Mouse (Mus musculus): ENCODE data around the gene Mast4. TPM values are rescaled to one million over a fixed set of nuclear protein-coding genes. Genes with fewer than 3 reads are reported as not detected.

Mast4 gene
- polyA plus RNA-seq, 1 experiment from 2014 or later, result 0.36 TPM

DNA sequence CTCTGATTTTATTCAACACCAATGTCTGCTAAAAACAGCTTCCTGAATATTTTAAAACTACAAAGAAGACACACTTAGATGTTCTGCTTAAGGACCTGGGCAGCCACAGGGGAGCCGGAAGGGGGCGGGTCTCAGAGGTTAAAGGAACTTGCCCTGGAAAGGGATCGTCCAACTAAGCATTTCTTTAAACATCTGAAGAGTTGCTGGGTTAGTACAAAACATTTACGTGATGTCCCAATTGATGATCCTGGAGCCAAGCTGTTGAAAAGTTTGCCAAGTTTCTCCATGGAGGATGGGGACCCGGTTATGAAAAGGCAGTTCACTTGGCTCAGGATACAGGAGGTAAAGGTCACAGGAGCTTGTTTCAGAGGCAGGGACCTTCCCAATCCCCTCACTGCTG, 48.5 kb downstream of the Mast4 start:
- 95% methylated on average over 5 of the region's 5 CpGs for WGBS (ENCODE audit: missing documents)
- Histone ChIP-seq H3K79me2 (ENCODE audit: inconsistent target) (no peaks in the 10 kb centered on the region), H3K36me3 (ENCODE audit: inconsistent target) (no peaks in the 10 kb centered on the region), H3K4me3 (ENCODE audit: inconsistent target) (no peak overlapping the region), H3K27ac (no peak overlapping the region)

DNA sequence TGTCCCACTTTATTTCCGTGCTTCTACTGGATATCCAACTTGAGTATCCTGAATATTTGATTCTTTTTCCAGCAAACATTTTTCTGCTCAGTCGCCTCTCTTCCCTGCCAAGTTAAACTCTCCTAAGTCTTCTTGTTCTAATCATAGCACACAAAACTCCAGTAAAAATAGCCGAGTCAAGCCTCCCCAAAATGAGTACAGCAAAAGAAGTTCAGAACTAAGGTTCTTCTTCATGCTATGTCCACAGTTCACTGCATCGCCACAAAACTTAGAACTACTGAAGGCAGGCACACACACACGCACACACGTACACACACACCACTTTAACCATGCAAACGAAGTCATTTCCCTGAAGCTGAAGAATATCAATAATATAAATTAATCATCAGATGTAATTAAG, 49.3 kb downstream of the Mast4 start:
- Histone ChIP-seq H3K27ac (no peak overlapping the region), H3K36me3 (ENCODE audit: inconsistent target) (no peaks in the 10 kb centered on the region), H3K4me3 (ENCODE audit: inconsistent target) (no peak overlapping the region), H3K79me2 (ENCODE audit: inconsistent target) (no peaks in the 10 kb centered on the region)
- 93% methylated on average over 7 of the region's 7 CpGs for WGBS (ENCODE audit: missing documents)

DNA sequence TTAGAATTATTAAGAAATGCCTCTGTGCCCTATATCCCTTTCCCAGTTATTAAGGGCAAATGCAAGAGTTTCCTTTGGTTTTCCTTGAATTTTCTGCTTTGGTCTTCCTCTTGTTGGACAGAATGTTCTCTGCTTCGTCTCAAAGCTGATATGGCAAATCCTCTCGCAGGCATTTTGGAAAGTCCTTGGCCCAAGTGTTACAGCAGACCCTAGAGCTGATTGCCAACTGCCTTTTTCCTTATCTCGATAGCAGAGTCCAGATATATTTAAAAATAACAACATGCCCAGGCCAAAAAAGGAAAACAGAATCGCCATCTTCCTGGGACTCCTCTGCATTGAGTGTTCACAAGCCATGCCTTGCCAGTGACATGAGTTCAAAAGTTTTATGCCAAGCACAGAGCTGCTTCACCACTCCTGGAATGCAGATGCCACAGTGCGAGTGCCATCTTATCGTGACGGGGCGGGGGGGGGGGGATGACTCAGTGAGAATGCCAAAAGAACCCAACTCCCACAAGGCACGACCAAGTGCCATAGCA, 63.4 kb downstream of the Mast4 start:
- no peak overlapping the region for H3K4me3 ChIP-seq (ENCODE audit: inconsistent target)
- H3K27ac ChIP-seq, result no peak overlapping the region
- H3K79me2 ChIP-seq (ENCODE audit: inconsistent target), result no peaks in the 10 kb centered on the region
- H3K36me3 ChIP-seq (ENCODE audit: inconsistent target), result no peaks in the 10 kb centered on the region
- WGBS (ENCODE audit: missing documents), result 83% methylated on average over 9 of the region's 9 CpGs

DNA sequence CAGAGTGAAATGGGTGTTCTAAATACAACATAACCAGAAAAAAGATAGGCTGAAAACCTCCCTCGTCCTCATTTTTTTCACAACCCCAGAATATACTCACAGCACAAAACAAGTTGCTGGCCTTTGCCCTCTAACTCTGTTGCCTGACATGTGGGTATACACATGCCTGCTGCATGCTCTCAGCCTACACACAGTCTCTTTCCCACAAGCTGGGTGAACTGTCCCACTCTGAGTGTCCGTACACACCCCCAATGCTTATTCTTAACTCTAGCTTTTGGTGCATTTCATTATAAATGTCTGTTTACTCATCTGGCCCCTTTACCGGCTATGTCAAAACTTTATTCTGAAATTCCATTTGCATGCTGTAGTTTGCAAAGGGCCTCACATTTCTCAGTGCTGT, 71.6 kb downstream of the Mast4 start:
- Histone ChIP-seq H3K27ac (no peak overlapping the region), H3K4me3 (ENCODE audit: inconsistent target) (no peak overlapping the region), H3K36me3 (ENCODE audit: inconsistent target) (no peaks in the 10 kb centered on the region), H3K79me2 (ENCODE audit: inconsistent target) (no peaks in the 10 kb centered on the region)
- 85% methylated on average over 3 of the region's 3 CpGs for WGBS (ENCODE audit: missing documents)

DNA sequence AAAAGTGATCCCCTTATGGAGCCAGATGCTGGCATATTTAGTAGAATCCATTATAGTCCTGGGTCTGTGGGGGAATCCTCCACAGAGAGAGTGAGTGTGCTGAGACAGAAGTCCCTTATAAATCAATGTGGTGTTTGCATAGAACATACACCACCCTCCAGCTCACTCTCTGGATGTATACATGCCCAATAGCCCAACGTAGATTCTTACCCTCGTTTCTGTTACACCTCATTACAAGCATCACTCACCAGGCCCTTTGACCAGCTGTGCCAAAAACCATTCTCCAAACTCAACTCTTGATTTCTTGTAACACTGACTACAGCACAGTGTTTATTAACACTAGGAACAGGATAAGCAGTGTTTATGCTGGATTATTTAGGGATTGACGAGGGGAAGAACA, 72.2 kb downstream of the Mast4 start:
- WGBS (ENCODE audit: missing documents), result 97% methylated on average over 3 of the region's 3 CpGs
- no peak overlapping the region for H3K4me3 ChIP-seq (ENCODE audit: inconsistent target)
- no peak overlapping the region for H3K27ac ChIP-seq
- no peaks in the 10 kb centered on the region for H3K79me2 ChIP-seq (ENCODE audit: inconsistent target)
- no peaks in the 10 kb centered on the region for H3K36me3 ChIP-seq (ENCODE audit: inconsistent target)

DNA sequence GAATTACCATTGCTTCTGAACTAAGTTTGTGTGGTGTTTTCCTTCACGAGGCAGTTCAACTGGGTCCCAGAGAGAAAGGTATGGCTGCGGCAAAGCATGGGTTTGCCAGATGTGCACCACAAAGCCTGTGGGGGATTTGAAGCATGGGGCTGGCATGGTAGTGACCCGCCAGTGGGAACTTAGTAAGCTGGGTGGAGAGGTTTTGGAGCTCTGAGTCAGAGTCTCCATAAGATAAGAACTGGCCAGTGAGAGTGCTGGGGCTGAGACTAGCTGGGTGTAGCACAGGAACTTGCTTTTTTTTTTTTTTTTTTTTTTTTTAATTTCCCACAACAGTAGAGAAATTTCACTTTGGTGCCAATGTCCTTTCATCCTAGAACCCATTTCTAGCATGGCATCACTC, 73.9 kb downstream of the Mast4 start:
- Histone ChIP-seq H3K79me2 (ENCODE audit: inconsistent target) (no peaks in the 10 kb centered on the region), H3K27ac (no peak overlapping the region), H3K36me3 (ENCODE audit: inconsistent target) (no peaks in the 10 kb centered on the region), H3K4me3 (ENCODE audit: inconsistent target) (no peak overlapping the region)
- WGBS (ENCODE audit: missing documents), result 90% methylated on average over 3 of the region's 3 CpGs

DNA sequence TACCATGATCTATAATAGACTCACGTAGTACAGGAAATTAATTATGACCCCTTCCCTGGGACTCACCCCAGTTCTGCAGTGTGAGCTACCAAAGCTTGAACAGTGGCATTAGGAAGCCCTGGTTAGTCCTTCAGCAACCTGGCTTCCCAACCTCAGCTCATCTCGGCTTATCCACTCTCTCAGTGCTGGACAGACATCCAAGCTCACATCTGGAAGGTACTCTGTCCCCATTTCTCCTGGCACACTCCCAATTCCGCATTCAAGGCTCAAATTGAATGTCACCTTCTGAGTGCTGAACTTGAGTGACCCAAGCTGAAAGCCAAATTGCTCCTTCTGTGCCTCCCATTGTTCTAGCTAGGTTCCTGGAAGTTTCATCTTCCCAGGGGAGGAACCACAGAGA, 76.2 kb downstream of the Mast4 start:
- H3K4me3 ChIP-seq (ENCODE audit: inconsistent target), result no peak overlapping the region
- H3K27ac ChIP-seq, result no peak overlapping the region
- 73% methylated on average over 3 of the region's 3 CpGs for WGBS (ENCODE audit: missing documents)

DNA sequence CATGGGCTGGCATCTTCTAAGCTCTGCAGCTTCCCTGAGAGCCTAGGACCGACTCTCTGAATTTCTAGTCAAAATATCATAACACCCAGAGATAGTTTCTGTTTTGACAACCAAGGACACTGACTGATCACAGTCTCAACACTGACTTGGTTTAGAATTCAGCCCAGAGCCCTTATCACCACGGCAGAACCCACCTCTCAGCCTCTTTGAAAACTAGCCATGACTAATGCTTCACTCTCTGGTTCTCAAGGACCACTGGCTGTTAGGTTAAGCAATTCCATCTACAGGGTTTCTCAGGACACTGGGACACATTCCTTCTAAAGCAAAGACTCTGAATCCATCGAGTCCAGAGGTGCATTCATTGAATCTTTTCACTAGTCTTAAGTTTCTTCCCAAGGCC, 79.4 kb downstream of the Mast4 start:
- Histone ChIP-seq H3K27ac (no peak overlapping the region), H3K36me3 (ENCODE audit: inconsistent target) (no peaks in the 10 kb centered on the region), H3K4me3 (ENCODE audit: inconsistent target) (no peak overlapping the region), H3K79me2 (ENCODE audit: inconsistent target) (no peaks in the 10 kb centered on the region)
- 81% methylated on average over 3 of the region's 3 CpGs for WGBS (ENCODE audit: missing documents)

More for the DNA sequence above, 76.2 kb downstream of the Mast4 start:
- H3K36me3 ChIP-seq (ENCODE audit: inconsistent target), result no peaks in the 10 kb centered on the region
- H3K79me2 ChIP-seq (ENCODE audit: inconsistent target), result no peaks in the 10 kb centered on the region

DNA sequence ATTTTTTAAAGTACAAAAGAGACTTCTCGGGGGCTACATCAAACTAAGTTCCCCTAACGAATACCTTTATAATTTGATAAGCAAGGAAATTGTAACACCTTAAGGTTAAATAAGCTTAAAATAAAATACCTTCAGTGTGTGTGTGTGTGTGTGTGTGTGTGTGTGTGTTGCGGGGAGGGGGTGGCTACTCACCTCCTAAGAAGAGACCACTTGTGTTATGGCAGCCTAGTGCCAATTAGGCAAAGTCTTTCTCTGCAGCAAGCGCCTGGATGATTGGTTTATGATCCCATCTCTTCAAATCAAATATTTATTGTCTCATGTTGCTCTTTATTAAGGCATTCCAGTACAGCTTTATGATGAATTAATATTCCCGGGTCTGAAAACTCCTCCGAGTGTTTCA, 81.2 kb downstream of the Mast4 start:
- WGBS (ENCODE audit: missing documents), result 92% methylated on average over 6 of the region's 6 CpGs
- Histone ChIP-seq H3K36me3 (ENCODE audit: inconsistent target) (no peaks in the 10 kb centered on the region), H3K79me2 (ENCODE audit: inconsistent target) (no peaks in the 10 kb centered on the region), H3K4me3 (ENCODE audit: inconsistent target) (no peak overlapping the region), H3K27ac (no peak overlapping the region)

DNA sequence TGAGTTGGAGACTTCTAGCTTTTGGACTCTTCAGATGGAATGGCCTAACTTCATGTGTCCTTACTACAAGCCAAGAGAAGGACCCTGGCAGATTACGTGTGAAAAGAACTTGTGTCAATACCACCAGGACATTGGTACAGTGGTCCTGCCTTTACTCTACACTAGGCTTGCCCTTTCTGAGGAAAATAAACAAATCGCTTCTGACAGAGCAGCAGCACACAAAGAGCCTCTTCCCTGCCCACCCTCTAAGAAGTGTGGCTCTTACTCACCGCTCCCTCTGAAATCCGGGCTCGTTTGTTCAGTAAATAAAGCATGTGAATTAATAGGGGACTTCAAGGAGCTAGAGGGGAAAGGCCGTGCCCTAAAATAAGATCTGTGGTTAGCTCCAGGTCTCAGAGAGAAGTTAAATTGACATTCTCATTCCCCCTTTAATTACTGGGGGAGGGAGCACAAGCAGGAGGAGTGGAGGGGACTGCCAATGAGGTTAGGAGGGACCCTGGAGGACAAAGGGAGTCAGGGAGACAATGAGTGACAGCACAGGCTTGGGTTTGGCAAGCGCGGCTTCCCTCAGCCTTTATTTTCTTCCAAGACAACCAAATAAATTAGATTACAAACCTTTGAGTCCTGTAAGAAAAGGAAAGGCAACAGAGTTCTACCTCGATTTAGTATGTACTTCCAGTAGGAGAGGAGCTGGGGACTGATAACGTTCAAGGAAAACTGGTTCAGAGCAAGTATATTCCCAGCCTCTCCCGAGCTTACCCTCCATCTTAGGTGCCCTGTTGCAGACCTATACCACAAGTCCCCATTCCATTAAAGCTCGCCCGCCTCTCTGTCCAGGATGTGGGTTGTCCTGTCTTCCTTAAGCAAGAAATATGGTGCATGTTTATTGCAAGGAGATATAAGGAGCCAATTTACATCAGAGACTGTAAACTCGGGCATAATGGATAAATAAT, 85.9 kb downstream of the Mast4 start:
- WGBS (ENCODE audit: missing documents), result 78% methylated on average over 14 of the region's 14 CpGs

DNA sequence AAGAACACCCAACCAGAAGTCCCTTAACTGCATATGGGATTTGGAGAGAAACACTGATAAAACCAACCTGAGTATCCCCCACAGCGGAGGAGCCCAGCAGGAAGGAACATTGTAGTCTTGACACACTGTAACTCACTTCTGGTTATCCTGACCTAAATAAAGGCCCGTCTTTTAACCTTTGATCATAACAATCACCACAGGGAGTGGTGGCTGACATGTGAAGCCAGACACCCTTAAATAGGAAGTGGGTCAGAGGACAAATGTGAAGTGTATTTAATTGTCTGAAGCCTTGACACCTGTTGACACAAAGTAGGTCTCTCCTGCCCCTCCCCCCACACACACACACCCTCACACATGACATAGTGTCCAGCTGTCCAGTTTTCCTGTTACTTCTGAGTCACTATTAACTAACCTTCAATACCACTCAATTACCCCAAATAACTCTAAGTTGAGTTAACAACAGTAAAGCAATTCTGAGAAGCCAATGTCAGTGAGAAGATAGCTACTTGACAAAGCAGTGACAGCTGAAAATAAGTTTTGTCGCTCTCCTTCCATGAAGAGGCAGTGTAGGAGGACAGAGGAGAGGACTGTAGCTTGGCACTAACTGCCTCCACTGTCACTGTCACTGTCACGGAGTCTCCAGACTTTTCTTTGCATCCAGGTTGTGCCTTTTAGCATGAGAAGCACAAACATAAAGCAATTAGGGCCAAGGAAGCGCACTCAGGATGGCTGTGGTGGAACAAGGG, 87.2 kb downstream of the Mast4 start:
- H3K36me3 ChIP-seq (ENCODE audit: inconsistent target), result no peaks in the 10 kb centered on the region
- no peak overlapping the region for H3K4me3 ChIP-seq (ENCODE audit: inconsistent target)
- no peak overlapping the region for H3K27ac ChIP-seq
- 91% methylated on average over 5 of the region's 5 CpGs for WGBS (ENCODE audit: missing documents)
- H3K79me2 ChIP-seq (ENCODE audit: inconsistent target), result no peaks in the 10 kb centered on the region

More for the DNA sequence above, 85.9 kb downstream of the Mast4 start:
- H3K36me3 ChIP-seq (ENCODE audit: inconsistent target), result no peaks in the 10 kb centered on the region
- H3K4me3 ChIP-seq (ENCODE audit: inconsistent target), result no peak overlapping the region
- H3K79me2 ChIP-seq (ENCODE audit: inconsistent target), result no peaks in the 10 kb centered on the region
- H3K27ac ChIP-seq, result no peak overlapping the region

DNA sequence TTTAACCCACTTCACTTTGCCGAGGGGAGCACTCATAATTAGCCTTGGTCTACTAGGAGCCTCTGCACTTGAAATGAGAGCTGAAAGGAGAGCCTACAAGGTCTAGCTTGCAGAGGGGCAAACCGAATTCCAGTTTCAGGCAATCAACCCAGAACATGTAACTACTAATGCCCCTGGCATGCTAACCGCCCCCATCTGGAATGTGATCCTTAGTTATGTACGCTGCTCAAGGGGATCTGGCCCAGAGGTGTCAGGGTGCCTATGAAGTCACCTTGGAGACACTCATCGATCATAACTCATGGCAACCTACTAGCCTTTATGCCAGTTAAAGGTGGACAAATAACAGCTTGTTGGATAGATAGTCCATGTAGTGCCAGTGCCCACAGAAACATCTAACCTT, 88.9 kb downstream of the Mast4 start:
- WGBS (ENCODE audit: missing documents), result 90% methylated on average over 4 of the region's 5 CpGs
- Histone ChIP-seq H3K27ac (no peak overlapping the region), H3K79me2 (ENCODE audit: inconsistent target) (no peaks in the 10 kb centered on the region), H3K4me3 (ENCODE audit: inconsistent target) (no peak overlapping the region), H3K36me3 (ENCODE audit: inconsistent target) (no peaks in the 10 kb centered on the region)

DNA sequence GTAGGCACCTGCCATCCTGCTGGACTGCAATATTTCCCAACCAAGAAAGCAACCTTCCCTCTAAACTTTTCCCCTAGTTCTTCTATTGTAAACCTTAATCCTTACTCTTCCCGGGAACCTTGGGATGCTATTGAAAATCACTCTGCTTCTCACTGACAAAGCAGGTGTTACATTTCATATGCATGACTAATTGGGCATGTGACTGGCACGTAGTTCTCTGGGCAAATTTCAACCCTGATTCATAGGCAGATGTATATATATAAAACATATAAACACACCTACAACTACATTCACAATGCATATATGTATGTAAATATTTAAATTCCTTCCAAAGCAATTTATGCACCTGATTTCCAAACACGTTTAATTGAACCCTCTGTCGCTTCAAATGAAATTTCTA, 90.2 kb downstream of the Mast4 start:
- 81% methylated on average over 4 of the region's 4 CpGs for WGBS (ENCODE audit: missing documents)
- Histone ChIP-seq H3K79me2 (ENCODE audit: inconsistent target) (no peaks in the 10 kb centered on the region), H3K27ac (no peak overlapping the region), H3K4me3 (ENCODE audit: inconsistent target) (no peak overlapping the region), H3K36me3 (ENCODE audit: inconsistent target) (no peaks in the 10 kb centered on the region)

DNA sequence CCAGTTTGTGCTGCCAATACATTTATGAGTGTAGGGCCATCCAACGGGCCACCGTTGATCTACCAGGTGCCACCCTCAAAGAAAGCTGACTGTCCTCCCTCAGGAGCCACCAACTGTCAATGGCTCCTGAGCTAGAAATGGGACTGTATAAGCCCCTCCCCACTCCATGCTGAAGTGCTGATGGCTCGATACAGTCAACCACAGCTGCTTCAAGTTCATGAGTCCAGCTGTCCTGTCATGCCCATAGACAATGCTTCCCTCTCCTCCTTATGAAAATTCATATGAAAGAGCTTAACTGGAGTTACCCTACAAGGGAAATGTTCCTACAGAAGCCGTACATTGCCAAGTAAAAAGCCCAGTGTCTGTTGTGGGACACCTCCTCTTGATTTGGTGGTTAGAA, 93.2 kb downstream of the Mast4 start:
- Histone ChIP-seq H3K36me3 (ENCODE audit: inconsistent target) (no peaks in the 10 kb centered on the region), H3K4me3 (ENCODE audit: inconsistent target) (no peak overlapping the region), H3K79me2 (ENCODE audit: inconsistent target) (no peaks in the 10 kb centered on the region), H3K27ac (no peak overlapping the region)
- WGBS (ENCODE audit: missing documents), result 88% methylated on average over 4 of the region's 4 CpGs

DNA sequence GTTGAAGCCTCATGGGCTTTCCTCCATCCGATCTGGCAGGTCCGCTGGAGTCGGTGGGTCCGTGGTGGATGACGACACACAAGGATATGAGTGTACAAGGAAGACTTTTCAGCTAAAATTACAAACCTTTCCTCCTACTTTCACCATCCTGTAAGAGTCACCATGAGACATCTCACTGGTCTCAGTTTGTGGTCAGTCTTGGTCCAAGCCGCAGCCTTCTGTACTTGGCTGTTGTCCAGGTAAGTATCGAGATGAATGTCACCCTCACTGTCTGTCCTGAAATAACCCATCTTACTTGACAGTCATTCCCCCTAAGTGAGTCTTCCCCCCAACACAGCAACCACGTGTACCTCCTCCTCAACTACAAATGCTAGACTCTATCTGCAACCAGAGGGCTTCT, 94.6 kb downstream of the Mast4 start:
- H3K36me3 ChIP-seq (ENCODE audit: inconsistent target), result no peaks in the 10 kb centered on the region
- H3K27ac ChIP-seq, result no peak overlapping the region
- H3K4me3 ChIP-seq (ENCODE audit: inconsistent target), result no peak overlapping the region
- WGBS (ENCODE audit: missing documents), result 83% methylated on average over 5 of the region's 8 CpGs
- no peaks in the 10 kb centered on the region for H3K79me2 ChIP-seq (ENCODE audit: inconsistent target)
